Mouse (Mus musculus): ENCODE results near the gene Inpp4a.
A peak's percentile ranks its signal among the peaks of the same experiment; 100 is the strongest.

- no peak for TF ChIP-seq USF1 (IDR thresholded peaks at IDR 0.05; ENCODE audit: low read depth)
- TF ChIP-seq CTCF (IDR thresholded peaks at IDR 0.05; ENCODE audit: control insufficient read depth, insufficient read depth, insufficient read length): peak; percentile 44
These were observed 27.2 kb upstream of the Inpp4a start for GRCm38 (mm10) chr1:37272464-37272863.
